Mouse (Mus musculus): ENCODE data around the gene St3gal2.
"Not testable (repeated sequence)": the region's sequence is repeated elsewhere in the genome, so short reads cannot be mapped to it uniquely, and the experiment has no call there.

Gene St3gal2

GRCm38 (mm10) chr8:111010230-111010991 lies 90.7 kb downstream of the St3gal2 start:
- DNase-seq = not testable (repeated sequence)
